Mouse (Mus musculus): ENCODE measurements around the gene Lekr1. TPM values are rescaled to one million over a fixed set of nuclear protein-coding genes. Genes with fewer than 3 reads are reported as not detected.
A peak's percentile ranks its signal among the peaks of the same experiment; 100 is the strongest.

The Lekr1 gene
- total RNA-seq, 2 experiments from 2014 or later, result 6.7 to 8.1 TPM

GRCm38 (mm10) chr3:65654541-65655206, 11.4 kb upstream of the Lekr1 start:
- DNase-seq (ENCODE audit: low spot score in 2 of 2), result no peak

DNA sequence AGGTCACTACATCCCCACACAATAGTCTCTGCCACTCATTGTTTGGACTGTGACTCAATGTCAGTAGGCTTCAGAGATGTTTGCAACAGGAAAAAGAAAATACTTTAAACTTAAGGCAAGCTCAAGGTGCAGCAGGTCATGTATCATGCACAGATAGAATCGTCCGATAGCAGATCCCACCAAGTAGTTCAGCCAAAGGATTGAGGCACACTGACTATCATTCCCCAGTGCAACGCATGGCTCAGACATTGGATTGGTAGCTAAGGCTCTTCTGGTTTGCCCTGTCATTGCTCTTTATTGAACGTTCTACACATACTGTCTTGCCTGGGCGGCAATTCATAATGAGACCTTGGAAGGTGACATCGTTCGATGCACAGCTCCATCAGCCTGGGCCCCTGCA, 9.6 kb upstream of the Lekr1 start:
- DNase-seq (ENCODE audit: low spot score in 2 of 2), result no peak

GRCm38 (mm10) chr3:65656902-65657660, 8.9 kb upstream of the Lekr1 start:
- DNase-seq (ENCODE audit: low spot score in 2 of 2), result no peak

DNA sequence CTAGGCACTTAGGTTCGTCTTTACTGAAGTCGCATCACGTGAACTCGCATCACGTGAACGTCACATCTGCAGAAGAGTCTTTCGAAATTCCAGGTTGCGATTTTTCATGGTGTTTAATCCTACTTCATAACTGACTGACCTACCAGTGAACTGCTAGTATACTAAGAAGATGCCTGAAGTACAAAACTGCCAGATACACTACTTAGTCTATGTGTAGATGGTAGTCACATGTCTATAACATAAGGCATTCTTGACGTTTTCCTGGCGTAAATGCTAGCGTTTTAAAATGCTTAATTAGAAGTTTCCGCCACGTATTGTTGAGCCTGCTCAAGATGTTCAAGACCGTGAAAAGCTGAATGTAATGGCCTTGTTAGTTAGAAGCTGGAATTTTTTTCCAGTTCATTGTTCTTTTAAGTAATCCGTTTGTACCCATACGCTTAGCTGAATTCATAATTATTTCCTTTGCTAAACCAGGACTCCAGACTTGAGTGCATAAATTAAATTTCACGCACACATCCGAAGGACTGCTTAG, 7.9 kb upstream of the Lekr1 start:
- DNase-seq (ENCODE audit: low spot score in 2 of 2), result no peak

DNA sequence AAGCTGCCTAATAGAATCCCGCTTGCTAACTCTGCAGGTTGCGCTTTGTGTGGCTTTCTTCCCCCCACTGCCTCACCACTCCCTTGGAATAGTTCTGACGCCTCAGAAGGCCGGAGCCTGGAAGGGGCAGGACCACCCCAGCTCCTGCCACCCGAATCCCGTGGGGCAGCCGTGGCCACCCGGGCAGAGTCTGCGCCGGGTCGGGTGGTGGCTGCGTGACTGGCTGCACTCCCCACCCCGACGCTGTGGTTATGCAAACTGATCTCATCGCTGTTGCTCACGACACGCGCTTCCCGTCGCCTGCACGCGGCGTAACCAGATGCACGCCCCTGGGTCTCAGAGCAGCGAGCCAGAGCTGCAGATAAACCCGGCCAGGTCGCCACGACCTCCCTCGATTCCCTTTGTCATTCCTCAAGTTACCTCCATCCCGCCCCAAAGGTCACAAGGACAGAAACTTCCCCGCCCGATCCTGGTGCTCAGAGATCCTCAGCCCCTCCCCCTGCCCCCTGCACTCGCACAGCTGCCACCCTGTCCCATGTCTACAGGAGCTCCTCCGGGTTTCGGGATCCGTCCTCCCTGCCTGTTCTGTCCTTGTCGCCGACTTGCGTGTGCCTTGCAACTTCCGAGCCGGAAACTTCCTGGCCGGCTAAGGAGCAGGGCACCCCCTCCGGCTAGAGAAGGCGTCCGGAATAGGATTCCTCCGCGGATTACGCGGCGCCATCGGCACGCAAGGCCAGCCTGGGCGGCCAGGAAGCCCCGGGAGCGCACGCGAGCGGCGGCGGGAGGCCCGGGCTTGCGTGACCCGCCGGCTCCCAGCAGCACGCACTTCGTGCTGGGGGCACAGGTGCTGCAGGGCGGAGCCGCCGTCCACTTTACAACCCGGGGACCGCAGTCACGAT, 7.1 kb upstream of the Lekr1 start:
- peak; percentile 66 to 70 for DNase-seq (ENCODE audit: low spot score in 2 of 2)

- DNase-seq (ENCODE audit: low spot score in 2 of 2), result no peak
These were observed 6.5 kb upstream of the Lekr1 start for GRCm38 (mm10) chr3:65659620-65659932.

DNA sequence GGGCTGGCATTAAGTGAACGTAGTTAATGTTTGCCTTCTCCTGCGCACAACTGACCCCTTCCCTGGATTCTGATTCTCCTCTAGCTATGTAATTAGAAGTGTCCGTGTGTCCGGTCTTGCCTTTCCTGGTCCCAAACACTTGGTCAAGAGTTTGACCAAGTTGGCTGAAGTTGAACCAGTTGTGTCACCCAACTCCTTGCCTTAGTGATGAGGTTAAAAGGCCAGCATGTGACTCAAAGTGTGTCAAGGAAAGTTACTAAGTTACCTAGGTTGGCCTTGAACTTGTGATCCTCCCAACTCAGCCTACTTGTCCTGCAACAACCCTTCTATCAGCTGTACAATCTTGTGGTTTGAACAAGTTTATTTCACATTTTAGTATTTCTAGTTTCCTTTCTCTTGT, 5.7 kb upstream of the Lekr1 start:
- DNase-seq (ENCODE audit: low spot score in 2 of 2), result no peak

DNA sequence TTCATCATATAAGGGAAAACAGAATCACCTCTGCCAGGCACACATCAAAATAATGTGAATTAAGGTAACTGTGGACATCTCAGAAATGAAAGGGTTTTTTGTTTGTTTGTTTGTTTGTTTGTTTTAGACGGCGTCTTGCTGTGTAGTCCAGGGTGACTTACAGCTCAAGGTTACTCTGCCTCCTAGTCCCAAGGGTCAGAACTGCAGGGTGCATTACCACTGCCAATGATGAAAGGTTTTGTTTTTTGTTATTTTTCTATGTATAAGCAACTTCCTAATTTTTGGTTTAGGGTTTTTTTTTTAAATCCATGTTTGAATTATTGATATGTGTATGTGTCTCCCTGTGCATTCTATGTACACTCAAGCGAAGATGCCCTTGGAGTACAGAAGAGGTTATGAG, 4.3 kb upstream of the Lekr1 start:
- no peak for DNase-seq (ENCODE audit: low spot score in 2 of 2)

DNA sequence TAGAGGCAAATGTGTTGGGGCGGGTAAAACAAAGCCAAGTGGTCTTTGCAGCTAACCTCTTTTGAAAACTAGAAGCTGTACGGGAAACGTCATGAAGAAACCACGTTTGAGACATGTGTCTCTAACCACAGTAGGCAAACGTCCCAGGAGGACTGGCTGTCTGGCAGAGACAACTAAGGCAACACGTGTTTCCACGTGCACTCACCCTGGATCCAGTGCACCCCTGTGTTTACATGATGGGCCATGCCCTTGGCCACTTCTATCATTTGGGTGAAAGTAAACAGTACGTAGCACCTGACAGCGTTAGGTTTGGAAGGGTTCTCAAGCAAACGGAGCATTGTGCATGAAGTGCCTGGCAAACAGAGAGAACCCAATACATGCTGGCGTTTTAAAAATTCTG, 2.9 kb upstream of the Lekr1 start:
- DNase-seq (ENCODE audit: low spot score in 2 of 2), result peak in 1 of 2 experiments; percentile 40

- no peak for DNase-seq (ENCODE audit: low spot score in 2 of 2)
These were observed 4.2 kb downstream of the Lekr1 start for GRCm38 (mm10) chr3:65670216-65670615.

DNA sequence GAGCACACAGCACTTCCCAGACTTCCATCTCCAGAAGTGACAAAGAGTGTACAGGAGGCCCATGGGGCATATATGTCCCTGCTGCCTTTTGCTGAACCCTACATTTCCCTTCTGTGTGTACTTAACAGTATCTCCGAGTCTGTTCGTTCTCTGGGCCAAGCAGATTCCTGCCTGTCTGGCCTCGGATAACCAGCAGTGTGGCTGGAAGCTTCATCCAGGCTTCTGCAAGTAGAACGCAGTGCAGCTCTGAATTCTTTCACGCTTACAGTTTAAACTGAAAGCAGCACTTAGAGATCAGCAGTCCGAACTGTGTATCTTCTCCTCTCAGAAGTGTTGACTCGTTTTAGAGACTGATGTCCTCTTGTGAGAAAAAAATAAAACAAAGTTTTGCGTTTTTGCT, 7.7 kb downstream of the Lekr1 start:
- no peak for DNase-seq (ENCODE audit: low spot score in 2 of 2)

GRCm38 (mm10) chr3:65680612-65681011, 14.6 kb downstream of the Lekr1 start:
- no peak for DNase-seq (ENCODE audit: low spot score in 2 of 2)

DNA sequence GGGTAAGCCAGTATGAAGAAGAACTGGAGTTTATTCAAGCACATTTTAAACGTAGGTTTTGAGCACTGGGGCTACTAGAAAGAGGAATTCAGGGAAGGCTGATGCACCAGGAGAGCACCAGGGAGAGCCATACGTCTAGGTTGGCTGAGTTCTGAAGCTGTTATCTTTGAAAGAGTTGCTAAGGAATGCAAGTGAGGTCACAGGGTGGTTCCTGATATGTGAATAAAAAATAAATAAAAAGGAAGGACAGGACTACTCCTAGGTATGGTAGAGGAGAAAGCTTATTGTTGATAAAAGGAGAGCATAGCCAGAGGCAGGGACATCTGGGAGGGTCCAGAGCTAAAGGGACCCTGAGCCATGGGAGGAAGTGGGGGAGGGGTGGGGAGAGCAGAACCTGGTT, 23.7 kb downstream of the Lekr1 start:
- DNase-seq (ENCODE audit: low spot score in 2 of 2), result no peak

GRCm38 (mm10) chr3:65690850-65691249, 24.8 kb downstream of the Lekr1 start:
- no peak for DNase-seq (ENCODE audit: low spot score in 2 of 2)

DNA sequence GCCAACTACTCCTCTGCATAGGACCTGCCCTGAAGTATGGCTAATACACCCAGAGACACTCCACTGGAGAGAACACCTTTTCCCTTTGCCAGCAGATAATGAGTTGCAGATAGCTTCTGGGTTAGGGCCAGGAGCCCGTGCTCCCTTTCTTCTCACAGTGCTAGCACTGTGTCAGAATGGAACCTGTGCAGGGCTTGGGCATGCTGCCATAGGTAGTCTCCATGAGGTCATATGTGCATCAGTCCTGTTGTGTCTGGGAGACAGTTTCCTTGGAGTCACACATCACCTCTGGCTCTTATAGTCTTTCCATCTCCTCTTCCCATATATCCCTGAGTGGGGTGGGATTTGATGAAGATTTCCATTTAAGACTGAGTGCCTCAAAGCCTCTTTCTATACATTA, 33.7 kb downstream of the Lekr1 start:
- no peak for DNase-seq (ENCODE audit: low spot score in 2 of 2)

DNA sequence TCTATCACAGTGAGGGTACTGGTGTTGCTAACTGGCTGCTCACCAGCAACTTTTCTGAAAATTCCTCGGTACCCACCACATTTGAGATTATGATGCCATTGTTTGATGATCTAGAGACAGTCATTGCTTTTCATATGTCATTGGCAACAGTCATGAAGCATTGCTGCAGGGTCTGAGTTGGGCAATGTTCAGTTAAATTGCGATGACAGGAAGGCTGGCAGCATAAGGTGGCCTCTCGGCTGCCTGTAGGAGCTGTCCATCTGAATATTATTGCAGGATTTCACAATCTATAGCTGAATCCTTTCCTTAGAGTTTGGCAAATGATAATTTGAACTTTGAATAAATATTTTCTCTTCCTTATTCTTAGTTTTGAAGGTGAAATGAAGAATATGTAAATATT, 48.3 kb downstream of the Lekr1 start:
- DNase-seq (ENCODE audit: low spot score in 2 of 2), result no peak

DNA sequence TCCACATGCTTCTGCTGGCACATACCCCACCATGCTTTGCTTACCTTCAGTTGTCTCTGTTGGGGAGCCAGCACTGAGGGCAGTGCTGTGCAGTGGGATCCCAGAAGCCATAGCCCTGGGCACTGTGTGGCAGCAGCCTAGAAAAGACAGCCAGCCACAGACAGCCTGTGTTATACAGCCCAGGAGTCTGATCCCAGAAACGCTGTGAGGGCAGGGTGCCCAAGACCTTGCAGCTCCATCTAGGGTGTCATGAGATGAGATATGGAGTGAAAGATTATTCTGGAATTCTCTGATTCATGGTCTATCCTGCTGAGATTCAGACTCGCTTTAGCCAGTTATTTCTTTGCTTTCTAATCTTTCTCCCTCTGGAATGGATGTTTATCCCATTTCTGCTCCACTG, 51.4 kb downstream of the Lekr1 start:
- no peak for DNase-seq (ENCODE audit: low spot score in 2 of 2)

- DNase-seq (ENCODE audit: low spot score in 2 of 2), result no peak
These were observed 56.9 kb downstream of the Lekr1 start for GRCm38 (mm10) chr3:65722897-65723296.

- DNase-seq (ENCODE audit: low spot score in 2 of 2), result no peak
These were observed 57.6 kb downstream of the Lekr1 start for GRCm38 (mm10) chr3:65723664-65724063.

DNA sequence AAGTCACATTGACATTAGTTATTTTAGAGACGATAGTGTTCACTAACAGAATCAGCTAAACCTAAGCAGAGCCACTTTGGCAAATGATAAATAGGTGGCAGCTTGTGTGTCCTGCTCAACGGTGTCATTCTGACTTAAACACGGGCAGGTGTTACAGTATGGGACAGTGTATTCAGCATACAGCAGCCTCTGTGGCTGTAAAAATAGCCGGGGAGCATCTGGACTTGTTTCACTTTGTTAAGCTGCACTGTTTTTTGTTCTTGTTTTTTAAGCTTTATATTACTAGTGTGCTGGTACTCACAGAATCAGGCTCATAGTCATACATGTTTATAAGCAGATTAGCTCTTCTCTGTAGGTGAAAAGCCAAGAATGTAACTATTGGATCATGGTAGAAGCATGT, 71.8 kb downstream of the Lekr1 start:
- DNase-seq (ENCODE audit: low spot score in 2 of 2), result no peak

DNA sequence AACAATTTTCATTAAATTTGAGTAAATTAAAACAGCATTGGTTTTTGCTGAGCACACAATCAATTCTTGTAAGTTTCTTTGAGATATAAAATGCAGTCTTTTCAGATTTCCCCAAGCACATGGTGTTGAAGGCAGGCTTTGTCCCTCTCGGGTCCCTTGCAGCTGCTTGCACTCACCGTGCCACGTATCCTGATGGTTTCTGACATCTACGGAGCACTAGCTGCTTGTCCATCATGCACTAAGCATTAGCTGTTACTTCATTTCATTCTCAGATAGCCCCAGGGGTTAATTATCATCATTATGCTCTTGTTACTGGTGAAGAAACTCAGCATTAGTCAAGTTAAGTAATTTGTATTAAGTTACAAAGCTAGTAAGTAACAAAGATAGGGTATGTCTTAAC, 78.9 kb downstream of the Lekr1 start:
- no peak for DNase-seq (ENCODE audit: low spot score in 2 of 2)
